Mouse (Mus musculus) megakaryocyte, embryonic 14.5 days (primary cell): Measurements from ENCODE around the gene Mocs1.

ENCODE experiments used
- FLI1 ChIP-seq: IDR thresholded peaks from 2 replicates; pipeline ENCODE4 v1.6.1; 2012; ENCODE audit warnings: low read length, inconsistent platforms, mixed read lengths
- GATA1 ChIP-seq: IDR thresholded peaks from 3 replicates; pipeline ENCODE4 v1.6.1; 2012; ENCODE audit warnings: mixed read lengths, low read length, inconsistent platforms, borderline replicate concordance

GRCm38 (mm10) chr17:49433071-49433470 lies 4.9 kb downstream of the Mocs1 start:
- TF ChIP-seq GATA1: no peak
- TF ChIP-seq FLI1: no peak
